Mouse (Mus musculus): ENCODE measurements around the gene Marveld1. TPM values are rescaled to one million over a fixed set of nuclear protein-coding genes. Genes with fewer than 3 reads are reported as not detected.

The Marveld1 gene
- total RNA-seq (2021) = 10 to 100 TPM in 1 of 2 experiments, 1 to 10 TPM in 1; 6.8 to 11.8 TPM
- long read RNA-seq, experiment 1, partial matches to known transcripts = 0 of 6 reads
- long read RNA-seq, experiment 1, other reads (novel, unspliced or antisense) = 3 of 6 reads
- long read RNA-seq, experiment 2, transcript Marveld1-201 (2 exons, 3,066 nt) = major isoform, 9 of 10 reads
- long read RNA-seq, experiment 2, partial matches to known transcripts = 0 of 10 reads
- long read RNA-seq, experiment 2, other reads (novel, unspliced or antisense) = 0 of 10 reads

- DNase-seq = peak; percentile 88
Measured at GRCm38 (mm10) chr19:42147170-42147768, at the start of gene Marveld1. Marveld1 (plus strand) TSS chr19:42147400.

GRCm38 (mm10) chr19:42099406-42099805 is 47.8 kb upstream of the Marveld1 start:
- no peak for DNase-seq

GRCm38 (mm10) chr19:42104681-42105080 is 42.5 kb upstream of the Marveld1 start:
- DNase-seq = no peak

- DNase-seq = no peak
Measured at GRCm38 (mm10) chr19:42115783-42116335, 31.3 kb upstream of the Marveld1 start.

GRCm38 (mm10) chr19:42118142-42118541 is 29.1 kb upstream of the Marveld1 start:
- DNase-seq = no peak

GRCm38 (mm10) chr19:42118596-42118995 is 28.6 kb upstream of the Marveld1 start:
- DNase-seq = no peak

GRCm38 (mm10) chr19:42120451-42120850 is 26.7 kb upstream of the Marveld1 start:
- no peak for DNase-seq

- DNase-seq = no peak
Measured at GRCm38 (mm10) chr19:42124684-42125083, 22.5 kb upstream of the Marveld1 start.

GRCm38 (mm10) chr19:42125501-42126218 is 21.5 kb upstream of the Marveld1 start:
- no peak for DNase-seq

- DNase-seq = no peak
Measured at GRCm38 (mm10) chr19:42126219-42126605, 21.0 kb upstream of the Marveld1 start.

- no peak for DNase-seq
Measured at GRCm38 (mm10) chr19:42127024-42127423, 20.2 kb upstream of the Marveld1 start.

- DNase-seq = no peak
Measured at GRCm38 (mm10) chr19:42128052-42128740, 19.0 kb upstream of the Marveld1 start.

- DNase-seq = peak; percentile 99
Measured at GRCm38 (mm10) chr19:42128787-42129508, 18.3 kb upstream of the Marveld1 start, which contains the start of gene Avpi1. Avpi1 (minus strand) TSS chr19:42129059.

- no peak for DNase-seq
Measured at GRCm38 (mm10) chr19:42129509-42130293, 17.5 kb upstream of the Marveld1 start.

- no peak for DNase-seq
Measured at GRCm38 (mm10) chr19:42130294-42130606, 16.9 kb upstream of the Marveld1 start.

GRCm38 (mm10) chr19:42131101-42131500 is 16.1 kb upstream of the Marveld1 start:
- DNase-seq = no peak

- DNase-seq = no peak
Measured at GRCm38 (mm10) chr19:42135070-42135469, 12.1 kb upstream of the Marveld1 start.

GRCm38 (mm10) chr19:42136126-42136525 is 11.1 kb upstream of the Marveld1 start:
- DNase-seq = no peak

- no peak for DNase-seq
Measured at GRCm38 (mm10) chr19:42137167-42137672, 10.0 kb upstream of the Marveld1 start.

GRCm38 (mm10) chr19:42138517-42139285 is 8.5 kb upstream of the Marveld1 start:
- no peak for DNase-seq
